Mouse (Mus musculus) bone marrow, adult 2 months (tissue): Measurements from ENCODE around the gene Nfia.

Experiments
- CTCF ChIP-seq: fragments of 200-500 bp; IDR thresholded peaks from 2 replicates; pipeline ENCODE4 v1.5.1; 2011; ENCODE audit warnings: low read length, control low read depth; ENCODE audit not compliant: control insufficient read depth, insufficient read depth
- POLR2A ChIP-seq: fragments of 200-500 bp; IDR thresholded peaks from 2 replicates; pipeline ENCODE4 v1.6.1; 2011; ENCODE audit warnings: low read depth, mild to moderate bottlenecking, control low read depth, low read length, borderline replicate concordance; ENCODE audit not compliant: control insufficient read depth

GRCm38 (mm10) chr4:97782497-97782896 lies 10.0 kb downstream of the Nfia start:
- TF ChIP-seq CTCF = no peak
- no peak for TF ChIP-seq POLR2A
